Mouse (Mus musculus) liver, embryonic 13.5 days (tissue): ENCODE measurements around the gene Fmn2. TPM values are rescaled to one million over a fixed set of nuclear protein-coding genes. Genes with fewer than 3 reads are reported as not detected.

Experiments used
- ATAC-seq: fragments of 200-750 bp; cut with Nextera tagmentation; 2 replicates; pipeline ENCODE4 v1.8.0; 2017; ENCODE audit warnings: low read depth, mild to moderate bottlenecking, moderate number of reproducible peaks, moderate library complexity
- DNase-seq: peaks from one replicate; pipeline ENCODE4 v3.0.0; 2022
- H3K27ac ChIP-seq: fragments of 300-500 bp; sonication (generic); 2 replicates; pipeline ENCODE4 v1.5.1; 2015; ENCODE audit warnings: moderate library complexity, mild to moderate bottlenecking, inconsistent platforms
- H3K27me3 ChIP-seq: fragments of 300-500 bp; sonication (generic); 2 replicates; pipeline ENCODE4 v1.6.1; 2015; ENCODE audit warnings: mild to moderate bottlenecking, inconsistent platforms
- H3K36me3 ChIP-seq: fragments of 300-500 bp; sonication (generic); 2 replicates; pipeline ENCODE4 v1.6.1; 2015; ENCODE audit warnings: mild to moderate bottlenecking, inconsistent platforms
- H3K4me1 ChIP-seq: fragments of 300-500 bp; sonication (generic); replicated peaks from 2 replicates; pipeline ENCODE4 v1.6.1; 2015; ENCODE audit warnings: inconsistent platforms
- H3K4me2 ChIP-seq: fragments of 300-500 bp; sonication (generic); 2 replicates; pipeline ENCODE4 v1.6.1; 2015; ENCODE audit warnings: inconsistent platforms, mild to moderate bottlenecking, moderate library complexity
- H3K4me3 ChIP-seq: fragments of 300-500 bp; sonication (generic); replicated peaks from 2 replicates; pipeline ENCODE4 v1.5.1; 2015; ENCODE audit warnings: mild to moderate bottlenecking, inconsistent platforms
- H3K9ac ChIP-seq: fragments of 300-500 bp; sonication (generic); 2 replicates; pipeline ENCODE4 v1.6.1; 2015; ENCODE audit warnings: mild to moderate bottlenecking, inconsistent platforms
- H3K9me3 ChIP-seq: fragments of 300-500 bp; sonication (generic); replicated peaks from 2 replicates; pipeline ENCODE4 v1.6.1; 2016; ENCODE audit warnings: inconsistent platforms
- WGBS: fragments of 180-500 bp; shearing (Covaris S2); methylation state at CpG from one replicate; pipeline ENCODE4 v1.1.7; 2015; ENCODE audit not compliant: insufficient replicate concordance; 5-methylcytosine and 5-hydroxymethylcytosine counted together
- polyA plus RNA-seq: library from polyadenylated mRNA; unstranded; fragments of >200 nt; fragmentation: Nextera tagmentation; extraction: Ambion mirVana; gene quantifications from 2 replicates; pipeline ENCODE4 v1.2.1, GENCODE M21; 2015

The Fmn2 gene
- polyA plus RNA-seq, 1 experiment from 2014 or later: 0.06 TPM

- Histone ChIP-seq H3K27ac (no peak overlapping the region), H3K4me3 (no peak overlapping the region), H3K4me2 (no peak overlapping the region), H3K9me3 (no peaks in the 10 kb centered on the region), H3K36me3 (no peaks in the 10 kb centered on the region), H3K4me1 (no peaks in the 10 kb centered on the region), H3K27me3 (no peaks in the 10 kb centered on the region), H3K9ac (no peak overlapping the region)
- DNase-seq (no peak), ATAC-seq (no peak)
- 63% methylated on average over 1 of the region's 1 CpGs for WGBS
Measured at GRCm38 (mm10) chr1:174630074-174630473, 128.4 kb downstream of the Fmn2 start.

GRCm38 (mm10) chr1:174636291-174636690 is 134.7 kb downstream of the Fmn2 start:
- 62% methylated on average over 4 of the region's 4 CpGs for WGBS
- ATAC-seq: no peak
- Histone ChIP-seq H3K27ac (no peak overlapping the region), H3K36me3 (no peaks in the 10 kb centered on the region), H3K27me3 (no peaks in the 10 kb centered on the region), H3K4me1 (no peaks in the 10 kb centered on the region), H3K9ac (no peak overlapping the region), H3K9me3 (no peaks in the 10 kb centered on the region), H3K4me2 (no peak overlapping the region), H3K4me3 (no peak overlapping the region)
- DNase-seq: no peak

GRCm38 (mm10) chr1:174637564-174638085 is 136.0 kb downstream of the Fmn2 start:
- ATAC-seq (no peak), DNase-seq (no peak)
- no peak overlapping the region for H3K4me2 ChIP-seq
- no peak overlapping the region for H3K4me3 ChIP-seq
- no peaks in the 10 kb centered on the region for H3K36me3 ChIP-seq
- WGBS: 71% methylated on average over 6 of the region's 6 CpGs
- H3K27ac ChIP-seq: no peak overlapping the region
- H3K27me3 ChIP-seq: no peaks in the 10 kb centered on the region
- no peak overlapping the region for H3K9ac ChIP-seq
- no peaks in the 10 kb centered on the region for H3K4me1 ChIP-seq
- H3K9me3 ChIP-seq: no peaks in the 10 kb centered on the region

- Histone ChIP-seq H3K27me3 (no peaks in the 10 kb centered on the region), H3K9ac (no peak overlapping the region), H3K4me1 (no peaks in the 10 kb centered on the region), H3K36me3 (no peaks in the 10 kb centered on the region), H3K4me3 (no peak overlapping the region), H3K27ac (no peak overlapping the region), H3K9me3 (no peaks in the 10 kb centered on the region), H3K4me2 (no peak overlapping the region)
- 43% methylated on average over 1 of the region's 1 CpGs for WGBS
- DNase-seq (no peak), ATAC-seq (no peak)
Measured at GRCm38 (mm10) chr1:174640901-174641300, 139.3 kb downstream of the Fmn2 start.

GRCm38 (mm10) chr1:174643431-174644010 is 141.9 kb downstream of the Fmn2 start:
- no peak for ATAC-seq
- H3K27me3 ChIP-seq: no peaks in the 10 kb centered on the region
- H3K9ac ChIP-seq: no peak overlapping the region
- H3K4me2 ChIP-seq: no peak overlapping the region
- H3K36me3 ChIP-seq: no peaks in the 10 kb centered on the region
- no peak for DNase-seq
- H3K4me3 ChIP-seq: no peak overlapping the region
- 68% methylated on average over 5 of the region's 5 CpGs for WGBS
- no peak overlapping the region for H3K27ac ChIP-seq
- no peaks in the 10 kb centered on the region for H3K4me1 ChIP-seq
- H3K9me3 ChIP-seq: no peaks in the 10 kb centered on the region

GRCm38 (mm10) chr1:174649421-174649826 is 147.8 kb downstream of the Fmn2 start:
- no peaks in the 10 kb centered on the region for H3K36me3 ChIP-seq
- H3K9ac ChIP-seq: no peak overlapping the region
- no peaks in the 10 kb centered on the region for H3K27me3 ChIP-seq
- H3K27ac ChIP-seq: no peak overlapping the region
- ATAC-seq (no peak), DNase-seq (no peak)
- H3K9me3 ChIP-seq: no peaks in the 10 kb centered on the region
- no peak overlapping the region for H3K4me2 ChIP-seq
- WGBS: 69% methylated on average over 11 of the region's 11 CpGs
- H3K4me3 ChIP-seq: no peak overlapping the region
- no peaks in the 10 kb centered on the region for H3K4me1 ChIP-seq

GRCm38 (mm10) chr1:174654565-174654964 is 152.9 kb downstream of the Fmn2 start:
- no peak overlapping the region for H3K4me3 ChIP-seq
- no peaks in the 10 kb centered on the region for H3K27me3 ChIP-seq
- H3K36me3 ChIP-seq: no peaks in the 10 kb centered on the region
- H3K9me3 ChIP-seq: no peaks in the 10 kb centered on the region
- H3K4me1 ChIP-seq: no peaks in the 10 kb centered on the region
- no peak for ATAC-seq
- H3K27ac ChIP-seq: no peak overlapping the region
- no peak overlapping the region for H3K4me2 ChIP-seq
- no peak overlapping the region for H3K9ac ChIP-seq
- no peak for DNase-seq
- WGBS: 48% methylated on average over 5 of the region's 5 CpGs

- no peaks in the 10 kb centered on the region for H3K9me3 ChIP-seq
- no peak for DNase-seq
- no peaks in the 10 kb centered on the region for H3K4me1 ChIP-seq
- no peak overlapping the region for H3K4me3 ChIP-seq
- H3K36me3 ChIP-seq: no peaks in the 10 kb centered on the region
- H3K27ac ChIP-seq: no peak overlapping the region
- no peak overlapping the region for H3K4me2 ChIP-seq
- no peak overlapping the region for H3K9ac ChIP-seq
- no peak for ATAC-seq
- 77% methylated on average over 9 of the region's 9 CpGs for WGBS
- H3K27me3 ChIP-seq: no peaks in the 10 kb centered on the region
Measured at GRCm38 (mm10) chr1:174655354-174655753, 153.7 kb downstream of the Fmn2 start.

GRCm38 (mm10) chr1:174656554-174656953 is 154.9 kb downstream of the Fmn2 start:
- ATAC-seq (no peak), DNase-seq (no peak)
- Histone ChIP-seq H3K4me1 (no peaks in the 10 kb centered on the region), H3K4me3 (no peak overlapping the region), H3K27me3 (no peaks in the 10 kb centered on the region), H3K9me3 (no peaks in the 10 kb centered on the region), H3K27ac (no peak overlapping the region), H3K4me2 (no peak overlapping the region), H3K36me3 (no peaks in the 10 kb centered on the region), H3K9ac (no peak overlapping the region)
- 38% methylated on average over 4 of the region's 4 CpGs for WGBS

GRCm38 (mm10) chr1:174659459-174660223 is 158.0 kb downstream of the Fmn2 start:
- no peak for DNase-seq
- WGBS: 66% methylated on average over 12 of the region's 12 CpGs
- H3K27ac ChIP-seq: no peak overlapping the region

GRCm38 (mm10) chr1:174665116-174665515 is 163.5 kb downstream of the Fmn2 start:
- no peaks in the 10 kb centered on the region for H3K36me3 ChIP-seq
- DNase-seq: no peak
- no peaks in the 10 kb centered on the region for H3K4me1 ChIP-seq
- no peak overlapping the region for H3K27ac ChIP-seq
- H3K4me2 ChIP-seq: no peak overlapping the region
- H3K9ac ChIP-seq: no peak overlapping the region
- no peaks in the 10 kb centered on the region for H3K9me3 ChIP-seq
- no peaks in the 10 kb centered on the region for H3K27me3 ChIP-seq
- H3K4me3 ChIP-seq: no peak overlapping the region
- ATAC-seq: no peak

More at GRCm38 (mm10) chr1:174659459-174660223, 158.0 kb downstream of the Fmn2 start:
- Histone ChIP-seq H3K9me3 (no peaks in the 10 kb centered on the region), H3K4me3 (no peak overlapping the region), H3K27me3 (no peaks in the 10 kb centered on the region), H3K4me2 (no peak overlapping the region), H3K4me1 (no peaks in the 10 kb centered on the region), H3K9ac (no peak overlapping the region), H3K36me3 (no peaks in the 10 kb centered on the region)
- no peak for ATAC-seq

GRCm38 (mm10) chr1:174669132-174669531 is 167.5 kb downstream of the Fmn2 start:
- no peaks in the 10 kb centered on the region for H3K4me1 ChIP-seq
- H3K36me3 ChIP-seq: no peaks in the 10 kb centered on the region
- H3K4me3 ChIP-seq: no peak overlapping the region
- DNase-seq (no peak), ATAC-seq (no peak)
- no peaks in the 10 kb centered on the region for H3K9me3 ChIP-seq
- H3K27me3 ChIP-seq: no peaks in the 10 kb centered on the region
- no peak overlapping the region for H3K27ac ChIP-seq
- WGBS: 42% methylated on average over 1 of the region's 1 CpGs
- H3K9ac ChIP-seq: no peak overlapping the region
- H3K4me2 ChIP-seq: no peak overlapping the region
